Mouse (Mus musculus) MEL (cell line): ENCODE measurements around the gene Nrip2. TPM values are rescaled to one million over a fixed set of nuclear protein-coding genes. Genes with fewer than 3 reads are reported as not detected.

Experiments
- DNase-seq: peaks from one replicate; pipeline ENCODE4 v3.0.0; 2011; ENCODE audit warnings: low read depth, low spot score
- H3K27ac ChIP-seq: 2 replicates; pipeline ENCODE4 v1.5.1; 2012; ENCODE audit warnings: low read depth, mild to moderate bottlenecking, control low read depth, low read length, moderate library complexity; ENCODE audit not compliant: control insufficient read depth
- H3K27me3 ChIP-seq, 2 experiments: fragments of 150-350 bp in 1 of 2; sonication (generic) in 1 of 2; 2 replicates each; pipeline ENCODE4 v1.6.1; 2012; ENCODE audit warnings: low read length in 2 of 2, mild to moderate bottlenecking in 2 of 2, improper control_type of control experiment in 1 of 2, moderate library complexity in 1 of 2; ENCODE audit not compliant: insufficient read depth in 2 of 2, control insufficient read depth in 1 of 2
- H3K36me3 ChIP-seq, 2 experiments: 2 replicates each; pipeline ENCODE4 v1.6.1; 2012 to 2014; ENCODE audit warnings: low read length in 2 of 2, improper control_type of control experiment in 1 of 2, inconsistent platforms in 1 of 2, mild to moderate bottlenecking in 1 of 2; ENCODE audit not compliant: insufficient read depth in 2 of 2, control insufficient read depth in 1 of 2
- H3K4me1 ChIP-seq, 2 experiments: fragments of 150-350 bp in 1 of 2; sonication (generic) in 1 of 2; 2 replicates each; pipeline ENCODE4 v1.6.1; 2012; ENCODE audit warnings: low read length in 2 of 2, improper control_type of control experiment in 1 of 2, mild to moderate bottlenecking in 1 of 2; ENCODE audit not compliant: insufficient read depth in 2 of 2, control insufficient read depth in 1 of 2
- H3K4me3 ChIP-seq, 2 experiments: fragments of 150-350 bp in 1 of 2; sonication (generic) in 1 of 2; 2 replicates each; pipeline ENCODE4 v1.5.1; 2012; ENCODE audit warnings: low read depth in 2 of 2, low read length in 2 of 2, mild to moderate bottlenecking in 2 of 2, moderate library complexity in 2 of 2, control low read depth in 1 of 2, improper control_type of control experiment in 1 of 2; ENCODE audit not compliant: control insufficient read depth in 1 of 2, insufficient read depth in 1 of 2
- H3K79me2 ChIP-seq: 2 replicates; pipeline ENCODE4 v1.6.1; 2012; ENCODE audit warnings: mild to moderate bottlenecking, low read length, moderate library complexity; ENCODE audit not compliant: control insufficient read depth, poor library complexity, insufficient read depth
- H3K9ac ChIP-seq: 2 replicates; pipeline ENCODE4 v1.6.1; 2012; ENCODE audit warnings: low read depth, mild to moderate bottlenecking, control low read depth, low read length, moderate library complexity; ENCODE audit not compliant: control insufficient read depth, poor library complexity, severe bottlenecking
- H3K9me3 ChIP-seq: fragments of 150-350 bp; sonication (generic); replicated peaks from 2 replicates; pipeline ENCODE4 v1.6.1; 2012; ENCODE audit warnings: mild to moderate bottlenecking, low read length, improper control_type of control experiment, moderate library complexity; ENCODE audit not compliant: insufficient read depth
- ELF1 ChIP-seq: IDR thresholded peaks from 2 replicates; pipeline ENCODE4 v1.6.1; 2014; ENCODE audit warnings: low read depth, mild to moderate bottlenecking, inconsistent platforms, low read length, improper control_type of control experiment, moderate library complexity
- ETS1 ChIP-seq: IDR thresholded peaks from 2 replicates; pipeline ENCODE4 v1.6.1; 2012; ENCODE audit warnings: low read depth, mild to moderate bottlenecking, inconsistent platforms, low read length, improper control_type of control experiment, moderate library complexity
- JUND ChIP-seq: IDR thresholded peaks from 2 replicates; pipeline ENCODE4 v1.6.1; 2011; ENCODE audit warnings: low read depth, mild to moderate bottlenecking, improper control_type of control experiment, low read length
- MAFK ChIP-seq: IDR thresholded peaks from 2 replicates; pipeline ENCODE4 v1.6.1; 2011; ENCODE audit warnings: low read depth, mild to moderate bottlenecking, low read length, improper control_type of control experiment, borderline replicate concordance
- MAX ChIP-seq: IDR thresholded peaks from 2 replicates; pipeline ENCODE4 v1.6.1; 2011; ENCODE audit warnings: low read length, improper control_type of control experiment
- MAZ ChIP-seq: IDR thresholded peaks from 2 replicates; pipeline ENCODE4 v1.6.1; 2012; ENCODE audit warnings: low read depth, mild to moderate bottlenecking, inconsistent platforms, low read length, improper control_type of control experiment
- MYC ChIP-seq: IDR thresholded peaks from 2 replicates; pipeline ENCODE4 v1.6.1; 2011; ENCODE audit warnings: low read depth, mild to moderate bottlenecking, low read length, improper control_type of control experiment, moderate library complexity
- NRF1 ChIP-seq: IDR thresholded peaks from 2 replicates; pipeline ENCODE4 v1.6.1; 2014; ENCODE audit warnings: low read depth, mild to moderate bottlenecking, inconsistent platforms, low read length, improper control_type of control experiment, moderate library complexity; ENCODE audit not compliant: poor library complexity, insufficient read depth, severe bottlenecking
- POLR2A ChIP-seq, 2 experiments: IDR thresholded peaks; 2 replicates each; pipeline ENCODE4 v1.6.1; 2011 to 2012; ENCODE audit warnings: low read length in 2 of 2, mild to moderate bottlenecking in 2 of 2, control low read depth in 1 of 2, improper control_type of control experiment in 1 of 2, low read depth in 1 of 2, moderate library complexity in 1 of 2; ENCODE audit not compliant: control insufficient read depth in 1 of 2, insufficient read depth in 1 of 2, poor library complexity in 1 of 2
- POLR2AphosphoS2 ChIP-seq: IDR thresholded peaks from 2 replicates; pipeline ENCODE4 v1.6.1; 2011; ENCODE audit warnings: low read length, improper control_type of control experiment
- RAD21 ChIP-seq: IDR thresholded peaks from 2 replicates; pipeline ENCODE4 v1.6.1; 2011; ENCODE audit warnings: mild to moderate bottlenecking, low read depth, low read length, improper control_type of control experiment
- SIN3A ChIP-seq: IDR thresholded peaks from 2 replicates; pipeline ENCODE4 v1.6.1; 2012; ENCODE audit warnings: low read length, improper control_type of control experiment, inconsistent platforms
- UBTF ChIP-seq: IDR thresholded peaks from 2 replicates; pipeline ENCODE4 v1.6.1; 2012; ENCODE audit warnings: low read depth, mild to moderate bottlenecking, inconsistent platforms, low read length, improper control_type of control experiment, moderate library complexity, borderline replicate concordance; ENCODE audit not compliant: insufficient read depth
- ZMIZ1 ChIP-seq: IDR thresholded peaks from 2 replicates; pipeline ENCODE4 v1.6.1; 2012; ENCODE audit warnings: low read depth, mild to moderate bottlenecking, inconsistent platforms, low read length, improper control_type of control experiment, moderate library complexity
- ZNF384 ChIP-seq: IDR thresholded peaks from 2 replicates; pipeline ENCODE4 v1.6.1; 2012; ENCODE audit warnings: low read depth, mild to moderate bottlenecking, inconsistent platforms, low read length, improper control_type of control experiment
- polyA plus RNA-seq, 2 experiments: library from polyadenylated mRNA; stranded (reverse) in 1 of 2; unstranded in 1 of 2; fragments of >175 nt in 1 of 2; fragments of >200 nt in 1 of 2; gene quantifications; 2 replicates each; pipeline versions ENCODE4 v1.2.1 to v1.2.4; 2012; ENCODE audit warnings: low replicate concordance in 2 of 2, low read depth in 1 of 2; ENCODE audit not compliant: insufficient read length in 2 of 2, insufficient read depth in 1 of 2, missing spikeins in 1 of 2
- total RNA-seq: library from RNA; depleted of rRNA; stranded (reverse); fragments of 300-350 nt; gene quantifications from 2 replicates; pipeline ENCODE4 v1.2.3, GENCODE M21; 2012; rRNA removed

The Nrip2 gene
- total and polyA plus RNA-seq, 3 experiments, result 0.04 to 0.86 TPM; not detected in 1

DNA sequence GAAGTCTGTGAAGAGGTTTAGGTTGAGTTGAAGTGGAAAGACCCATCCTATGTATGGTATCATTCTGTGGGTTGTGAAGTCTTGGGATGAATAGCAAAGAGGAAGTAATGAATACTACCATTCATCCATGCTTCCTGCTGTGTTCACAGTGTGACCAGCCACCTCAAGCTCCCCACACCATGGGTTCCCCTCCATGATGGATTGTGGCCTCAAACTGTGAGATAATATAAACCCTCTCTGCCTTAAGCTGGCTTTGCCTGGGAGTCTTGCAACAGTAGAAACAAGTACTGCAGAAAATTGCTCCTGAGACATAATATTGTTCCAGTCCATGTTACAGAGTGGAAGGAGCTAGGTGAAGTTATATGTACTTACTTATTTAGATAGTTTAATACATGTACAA lies 62.5 kb downstream of the Nrip2 start:
- Histone ChIP-seq H3K79me2 (no peaks in the 10 kb centered on the region), H3K4me3 (no peak overlapping the region), H3K27me3 (no peaks in the 10 kb centered on the region), H3K27ac (no peak overlapping the region), H3K4me1 (no peaks in the 10 kb centered on the region), H3K9me3 (no peaks in the 10 kb centered on the region), H3K36me3 (no peaks in the 10 kb centered on the region), H3K9ac (no peak overlapping the region)
- DNase-seq, result no peak
- no peak for TF ChIP-seq UBTF
- no peak for TF ChIP-seq ZNF384
- TF ChIP-seq NRF1, result no peak
- no peak for TF ChIP-seq RAD21
- TF ChIP-seq MAX, result no peak
- no peak for TF ChIP-seq ZMIZ1
- TF ChIP-seq POLR2A (IDR thresholded peaks at IDR 0.05; ENCODE audit: control insufficient read depth in 1 of 2, insufficient read depth in 1 of 2, low read depth in 1 of 2, low read length in 2 of 2, poor library complexity in 1 of 2), result no peak
- TF ChIP-seq MYC, result no peak
- no peak for TF ChIP-seq ELF1
- TF ChIP-seq JUND, result no peak
- no peak for TF ChIP-seq MAZ
- TF ChIP-seq SIN3A, result no peak
- TF ChIP-seq MAFK, result no peak
- TF ChIP-seq POLR2AphosphoS2, result no peak
- no peak for TF ChIP-seq ETS1

DNA sequence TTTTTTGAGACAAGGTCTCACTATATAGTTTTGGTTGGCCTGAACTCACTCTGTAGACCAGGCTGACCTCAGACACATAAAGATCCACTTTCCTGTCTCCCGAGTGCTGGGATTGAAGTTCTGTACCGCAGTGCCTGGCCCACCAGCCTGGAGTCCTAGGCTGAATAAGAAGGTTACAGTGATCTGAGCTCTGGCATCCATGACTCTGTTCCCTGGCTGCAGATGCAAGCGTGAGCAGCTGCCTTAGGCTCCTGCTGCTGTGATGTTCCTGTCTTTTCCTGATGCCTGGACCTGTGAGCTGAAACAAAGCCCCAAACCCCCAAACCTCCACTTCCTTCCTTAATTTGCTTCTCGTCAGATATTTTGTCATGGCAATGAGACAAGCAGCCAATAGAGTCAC lies 65.9 kb downstream of the Nrip2 start:
- Histone ChIP-seq H3K9ac (no peak overlapping the region), H3K27ac (no peak overlapping the region), H3K36me3 (no peaks in the 10 kb centered on the region), H3K4me1 (no peaks in the 10 kb centered on the region), H3K27me3 (no peaks in the 10 kb centered on the region), H3K4me3 (no peak overlapping the region), H3K9me3 (no peaks in the 10 kb centered on the region), H3K79me2 (no peaks in the 10 kb centered on the region)
- no peak for DNase-seq
- TF ChIP-seq ETS1 (no peak), JUND (no peak)

Other genes starting within 250 kb of the Nrip2 start
- not detected in 2 replicates for gene Tead4, start 98.5 kb upstream of the Nrip2 start, total RNA-seq
- not detected for gene Tead4, start 98.5 kb upstream of the Nrip2 start, polyA plus RNA-seq
- 5.3 and 5.7 TPM in 2 replicates for gene Tulp3, start 43.4 kb upstream of the Nrip2 start, total RNA-seq
- gene Tulp3, start 43.4 kb upstream of the Nrip2 start, polyA plus RNA-seq, result 10 to 100 TPM in 1 of 2 experiments, not detected in 1; 19.2 TPM
- gene Rhno1, start 36.4 kb upstream of the Nrip2 start, total RNA-seq, result 40.1 and 46.8 TPM in 2 replicates
- 100 to 1,000 TPM in 1 of 2 experiments, 10 to 100 TPM in 1; 88.1 to 137 TPM for gene Rhno1, start 36.4 kb upstream of the Nrip2 start, polyA plus RNA-seq
- 13.7 and 14.7 TPM in 2 replicates for gene Foxm1, start 36.3 kb upstream of the Nrip2 start, total RNA-seq
- 10 to 100 TPM; 31.1 to 61.9 TPM for gene Foxm1, start 36.3 kb upstream of the Nrip2 start, polyA plus RNA-seq
- not detected in 2 replicates for gene Tex52, start 23.8 kb upstream of the Nrip2 start, total RNA-seq
- under 1 TPM in 1 of 2 experiments, not detected in 1; 0.07 TPM for gene Tex52, start 23.8 kb upstream of the Nrip2 start, polyA plus RNA-seq
- gene Gm44596, start 23.8 kb upstream of the Nrip2 start, total RNA-seq, result not detected in 2 replicates
- gene Gm44596, start 23.8 kb upstream of the Nrip2 start, polyA plus RNA-seq, result not detected
- 16.6 and 17.8 TPM in 2 replicates for gene Itfg2, start 25.6 kb downstream of the Nrip2 start, total RNA-seq
- gene Itfg2, start 25.6 kb downstream of the Nrip2 start, polyA plus RNA-seq, result 10 to 100 TPM in 1 of 2 experiments, not detected in 1; 44.8 TPM
- 332 and 333 TPM in 2 replicates for gene Fkbp4, start 39.4 kb downstream of the Nrip2 start, total RNA-seq
- gene Fkbp4, start 39.4 kb downstream of the Nrip2 start, polyA plus RNA-seq, result 100 to 1,000 TPM; 426 to 934 TPM
- gene Pzp, start 127.4 kb downstream of the Nrip2 start, total RNA-seq, result not detected in 2 replicates
- not detected for gene Pzp, start 127.4 kb downstream of the Nrip2 start, polyA plus RNA-seq
- 0.08 and 0.10 TPM in 2 replicates for gene A2ml1, start 182.3 kb downstream of the Nrip2 start, total RNA-seq
- gene A2ml1, start 182.3 kb downstream of the Nrip2 start, polyA plus RNA-seq, result under 1 TPM in 1 of 2 experiments, not detected in 1; 0.25 TPM
- gene Klrb1a, start 224.2 kb downstream of the Nrip2 start, total RNA-seq, result not detected in 2 replicates
- not detected for gene Klrb1a, start 224.2 kb downstream of the Nrip2 start, polyA plus RNA-seq